Mouse (Mus musculus) lung, embryonic 14.5 days (tissue): ENCODE results near the gene Ttc39a. TPM values are rescaled to one million over a fixed set of nuclear protein-coding genes. Genes with fewer than 3 reads are reported as not detected.

Source experiments
- ATAC-seq: fragments of 200-750 bp; cut with Nextera tagmentation; 2 replicates; pipeline ENCODE4 v1.8.0; 2017; ENCODE audit warnings: mild to moderate bottlenecking, moderate TSS enrichment, moderate library complexity; ENCODE audit not compliant: insufficient read depth
- DNase-seq: peaks from one replicate; pipeline ENCODE4 v3.0.0-alpha.2; 2015
- H3K27ac ChIP-seq: fragments of 300-500 bp; sonication (generic); 2 replicates; pipeline ENCODE4 v1.5.1; 2014; ENCODE audit warnings: low read depth, mild to moderate bottlenecking, moderate library complexity
- H3K27me3 ChIP-seq: fragments of 300-500 bp; sonication (generic); 2 replicates; pipeline ENCODE4 v1.6.1; 2014; ENCODE audit warnings: low read length, control low read depth; ENCODE audit not compliant: insufficient read depth
- H3K36me3 ChIP-seq: fragments of 300-500 bp; sonication (generic); 2 replicates; pipeline ENCODE4 v1.6.1; 2014; ENCODE audit warnings: control low read depth; ENCODE audit not compliant: insufficient read depth
- H3K4me1 ChIP-seq: fragments of 300-500 bp; sonication (generic); 2 replicates; pipeline ENCODE4 v1.6.1; 2014; ENCODE audit warnings: antibody characterized with exemption, control low read depth; ENCODE audit not compliant: insufficient read depth
- H3K4me2 ChIP-seq: fragments of 300-500 bp; sonication (generic); 2 replicates; pipeline ENCODE4 v1.6.1; 2014; ENCODE audit warnings: mild to moderate bottlenecking
- H3K4me3 ChIP-seq: fragments of 300-500 bp; sonication (generic); 2 replicates; pipeline ENCODE4 v1.5.1; 2014; ENCODE audit warnings: low read depth, low read length
- H3K9ac ChIP-seq: fragments of 300-500 bp; sonication (generic); 2 replicates; pipeline ENCODE4 v1.6.1; 2014
- H3K9me3 ChIP-seq: fragments of 300-500 bp; sonication (generic); 2 replicates; pipeline ENCODE4 v1.6.1; 2016; ENCODE audit warnings: low read depth, low read length, control low read depth
- CTCF ChIP-seq: IDR thresholded peaks from 2 replicates; pipeline ENCODE4 v1.5.1; 2016; ENCODE audit warnings: antibody characterized with exemption, low read depth
- WGBS: fragments of 180-500 bp; shearing (Covaris S2); extraction: QIAGEN DNeasy Blood & Tissue Kit; methylation state at CpG from one replicate; pipeline ENCODE4 v1.1.7; 2014; 5-methylcytosine and 5-hydroxymethylcytosine counted together
- polyA plus RNA-seq: library from polyadenylated mRNA; unstranded; fragments of >200 nt; fragmentation: Nextera tagmentation; extraction: Ambion mirVana; gene quantifications from 2 replicates; pipeline ENCODE4 v1.2.1, GENCODE M21; 2014

Gene Ttc39a
- polyA plus RNA-seq, 1 experiment from 2014 or later = 5.9 TPM

GRCm38 (mm10) chr4:109433641-109434040 lies 27.2 kb downstream of the Ttc39a start:
- H3K27me3 ChIP-seq = no peaks in the 10 kb centered on the region
- DNase-seq (no peak), ATAC-seq (no peak)
- H3K9ac ChIP-seq = no peak overlapping the region
- no peak for TF ChIP-seq CTCF
- H3K9me3 ChIP-seq = no peaks in the 10 kb centered on the region
- 56% methylated on average over 6 of the region's 6 CpGs for WGBS
- H3K4me3 ChIP-seq = no peak overlapping the region
- no peaks in the 10 kb centered on the region for H3K36me3 ChIP-seq
- H3K27ac ChIP-seq = no peak overlapping the region
- no peak overlapping the region for H3K4me2 ChIP-seq
- H3K4me1 ChIP-seq = no peaks in the 10 kb centered on the region

- Histone ChIP-seq H3K27ac (no peak overlapping the region), H3K36me3 (no peaks in the 10 kb centered on the region), H3K4me3 (no peak overlapping the region), H3K9ac (no peak overlapping the region), H3K27me3 (no peaks in the 10 kb centered on the region), H3K4me2 (no peak overlapping the region), H3K4me1 (no peaks in the 10 kb centered on the region), H3K9me3 (no peaks in the 10 kb centered on the region)
- 79% methylated on average over 1 of the region's 1 CpGs for WGBS
- TF ChIP-seq CTCF = no peak
- DNase-seq = no peak
- ATAC-seq = no peak
These were observed 27.8 kb downstream of the Ttc39a start for GRCm38 (mm10) chr4:109434256-109434655.

GRCm38 (mm10) chr4:109437913-109438878 lies 31.8 kb downstream of the Ttc39a start:
- H3K4me1 ChIP-seq = no peaks in the 10 kb centered on the region
- no peak overlapping the region for H3K9ac ChIP-seq

DNA sequence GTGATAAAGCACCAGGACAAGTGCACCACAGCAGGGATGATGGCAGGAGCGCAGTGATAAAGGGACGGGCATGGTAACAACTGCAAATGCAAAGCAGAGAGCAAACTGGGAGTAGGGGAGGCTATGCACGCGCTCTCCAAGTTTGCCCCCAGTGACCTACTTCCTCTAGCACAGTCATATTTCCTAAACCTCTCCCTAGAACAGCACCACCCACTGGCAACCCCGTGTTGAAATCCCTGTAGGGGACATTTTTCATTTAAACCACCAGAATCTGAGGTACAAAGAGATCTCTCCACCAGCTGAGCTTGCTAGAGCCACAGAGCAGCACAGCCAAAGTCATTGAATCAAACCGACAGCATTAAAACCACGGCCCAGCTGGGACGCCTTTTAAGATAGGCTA lies 32.7 kb downstream of the Ttc39a start:
- ATAC-seq (no peak), DNase-seq (no peak)
- Histone ChIP-seq H3K9me3 (no peaks in the 10 kb centered on the region), H3K36me3 (0 out of 2 replicates have a peak, but pooled peaks cover 4% of the 10 kb centered on the region), H3K9ac (no peak overlapping the region), H3K4me3 (no peak overlapping the region), H3K4me2 (no peak overlapping the region), H3K27me3 (no peaks in the 10 kb centered on the region), H3K27ac (no peak overlapping the region; the same call in 1 of the 2 replicates), H3K4me1 (no peaks in the 10 kb centered on the region)
- 79% methylated on average over 8 of the region's 8 CpGs for WGBS
- TF ChIP-seq CTCF = 0 out of 2 replicates have a peak, but pooled peaks have one; percentile 4

More at GRCm38 (mm10) chr4:109437913-109438878, 31.8 kb downstream of the Ttc39a start:
- Histone ChIP-seq H3K4me2 (no peak overlapping the region), H3K4me3 (no peak overlapping the region), H3K27me3 (no peaks in the 10 kb centered on the region), H3K36me3 (0 out of 2 replicates have a peak, but pooled peaks cover 4% of the 10 kb centered on the region), H3K27ac (no peak overlapping the region), H3K9me3 (no peaks in the 10 kb centered on the region)
- peak; percentile 85 for DNase-seq
- 55% methylated on average over 9 of the region's 9 CpGs for WGBS
- TF ChIP-seq CTCF = peak; percentile 91
- peak; percentile 76 for ATAC-seq

DNA sequence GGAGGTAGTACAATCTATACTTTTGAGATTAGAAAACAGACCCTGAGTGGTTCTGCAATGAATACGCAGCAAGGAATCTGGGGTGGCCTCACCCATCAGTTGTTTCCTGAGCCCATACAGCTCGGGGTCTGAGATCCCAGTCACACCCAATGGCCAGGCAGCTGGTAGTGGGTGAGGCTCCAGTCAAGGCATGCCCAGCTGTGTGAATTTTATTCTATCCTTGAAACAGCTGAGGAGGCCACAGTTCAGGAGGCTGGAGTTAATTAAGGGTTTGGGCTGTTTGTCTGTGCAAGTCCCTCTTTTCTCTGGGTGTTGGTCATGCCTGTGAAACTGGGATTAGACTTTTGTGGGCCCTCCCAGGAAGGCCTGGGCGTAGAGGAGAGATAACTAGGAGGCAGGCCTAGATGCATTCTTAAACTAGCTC lies 33.4 kb downstream of the Ttc39a start:
- 76% methylated on average over 3 of the region's 3 CpGs for WGBS
- DNase-seq = no peak
- no peak for TF ChIP-seq CTCF

DNA sequence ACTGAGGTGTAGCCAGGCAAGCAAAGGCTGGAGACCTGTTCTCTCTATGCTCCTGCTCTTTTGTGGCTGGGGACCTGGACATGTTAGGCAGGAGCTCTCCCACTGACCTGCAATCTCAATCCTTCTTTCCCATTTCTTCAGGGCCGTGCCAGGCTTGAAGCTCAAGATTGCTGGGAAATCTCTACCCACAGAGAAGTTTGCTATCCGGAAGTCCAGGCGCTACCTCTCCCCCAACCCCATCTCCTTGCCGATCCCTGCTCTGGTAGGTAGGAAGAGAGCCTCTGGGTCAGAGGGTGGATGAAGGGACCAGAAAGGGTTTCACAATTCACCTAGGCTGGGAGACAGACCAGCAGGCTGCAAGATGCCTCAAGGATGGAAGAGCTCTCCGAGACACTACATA lies 34.0 kb downstream of the Ttc39a start:
- Histone ChIP-seq H3K4me2 (no peak overlapping the region), H3K27me3 (no peaks in the 10 kb centered on the region), H3K36me3 (0 out of 2 replicates have a peak, but pooled peaks cover 4% of the 10 kb centered on the region), H3K4me3 (no peak overlapping the region), H3K9ac (no peak overlapping the region), H3K27ac (peak overlapping the region; percentile 13; the same call in 1 of the 2 replicates), H3K4me1 (no peaks in the 10 kb centered on the region), H3K9me3 (no peaks in the 10 kb centered on the region)
- 97% methylated on average over 5 of the region's 5 CpGs for WGBS
- no peak for TF ChIP-seq CTCF
- no peak for ATAC-seq
- DNase-seq = no peak

More for the DNA sequence above, 33.4 kb downstream of the Ttc39a start:
- ATAC-seq = no peak
- Histone ChIP-seq H3K9ac (no peak overlapping the region), H3K4me1 (no peaks in the 10 kb centered on the region), H3K4me3 (no peak overlapping the region), H3K9me3 (no peaks in the 10 kb centered on the region), H3K27ac (peak overlapping the region; percentile 40; the same call in 1 of the 2 replicates), H3K4me2 (no peak overlapping the region), H3K27me3 (no peaks in the 10 kb centered on the region), H3K36me3 (0 out of 2 replicates have a peak, but pooled peaks cover 4% of the 10 kb centered on the region)

DNA sequence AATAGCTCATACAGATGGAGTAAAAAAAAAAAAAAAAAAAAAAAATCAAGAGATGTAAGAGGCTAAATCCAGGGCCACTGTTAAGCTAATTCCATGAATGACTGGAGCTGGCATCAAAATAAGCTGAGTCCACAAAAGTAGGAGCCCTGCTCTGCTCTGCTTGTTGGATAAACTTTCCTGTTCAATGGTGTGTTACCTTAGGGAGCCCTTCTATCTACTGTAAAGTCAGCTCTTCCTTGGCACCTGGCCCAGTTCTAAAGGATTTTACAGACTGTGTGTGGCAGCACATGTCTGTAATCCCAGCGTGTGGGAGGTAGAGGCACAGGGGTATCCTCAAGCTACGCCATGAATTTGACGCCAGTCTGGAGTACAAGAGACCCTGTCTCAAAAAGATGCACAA lies 34.6 kb downstream of the Ttc39a start:
- H3K36me3 ChIP-seq = 0 out of 2 replicates have a peak, but pooled peaks cover 4% of the 10 kb centered on the region
- 89% methylated on average over 3 of the region's 3 CpGs for WGBS
- no peak overlapping the region for H3K4me3 ChIP-seq
- H3K27me3 ChIP-seq = no peaks in the 10 kb centered on the region
- TF ChIP-seq CTCF = no peak
- H3K4me2 ChIP-seq = no peak overlapping the region
- no peaks in the 10 kb centered on the region for H3K4me1 ChIP-seq
- no peak for DNase-seq
- ATAC-seq = no peak
- no peaks in the 10 kb centered on the region for H3K9me3 ChIP-seq
- H3K27ac ChIP-seq = no peak overlapping the region
- H3K9ac ChIP-seq = no peak overlapping the region
